Mouse (Mus musculus) liver (tissue): Measurements from ENCODE around the gene Syt2.

Source experiments
- DNase-seq: peaks from one replicate; pipeline ENCODE4 v3.0.0-alpha.2; 2020; ENCODE audit warnings: mixed read lengths

The Syt2 gene

DNA sequence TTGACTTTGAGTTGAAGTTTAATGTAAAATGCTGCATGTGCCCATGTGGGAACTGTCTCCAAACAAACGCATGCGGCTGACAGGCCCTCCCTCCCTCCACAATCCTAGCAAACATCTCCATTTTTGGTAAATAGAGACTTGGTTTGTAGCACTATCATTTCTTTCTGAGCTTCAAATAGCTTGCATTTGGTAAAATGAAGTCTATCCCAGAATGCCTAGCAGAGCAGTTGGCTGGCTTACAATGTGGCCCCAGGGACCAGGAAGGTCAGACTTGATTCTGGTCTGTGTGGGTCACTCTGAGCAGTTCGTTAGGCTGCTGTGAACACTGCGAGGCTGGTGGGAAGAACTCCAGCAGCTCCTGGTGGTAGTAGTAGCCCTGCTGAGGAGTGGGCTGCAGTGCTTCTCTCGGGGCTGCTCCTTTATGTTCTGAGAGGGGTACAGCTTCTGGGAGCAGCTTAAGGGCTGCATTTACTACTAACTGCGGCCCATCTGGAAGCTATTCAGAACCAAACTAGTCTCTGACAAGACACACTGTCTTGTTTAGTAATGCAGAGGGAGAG lies 128.3 kb downstream of the Syt2 start:
- DNase-seq = no peak

DNA sequence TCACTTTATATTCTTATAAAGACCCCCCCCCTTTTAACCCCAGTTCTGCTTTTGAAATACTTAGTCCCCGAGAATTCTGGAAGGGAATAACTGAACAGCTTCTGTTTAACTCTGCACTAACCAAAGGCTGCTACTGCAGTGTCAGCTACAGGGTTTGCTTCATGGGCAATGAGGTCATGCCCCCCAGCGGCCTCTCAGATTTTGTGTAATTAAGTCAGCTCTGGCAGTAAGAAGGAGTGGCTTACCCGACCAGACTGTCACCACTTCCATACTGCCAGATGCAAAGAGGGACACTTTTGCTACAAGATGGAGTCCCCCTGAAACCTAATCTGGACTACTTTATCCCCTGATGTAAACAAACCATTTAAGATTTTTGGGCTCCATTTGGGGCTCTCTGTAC lies 129.2 kb downstream of the Syt2 start:
- no peak for DNase-seq

DNA sequence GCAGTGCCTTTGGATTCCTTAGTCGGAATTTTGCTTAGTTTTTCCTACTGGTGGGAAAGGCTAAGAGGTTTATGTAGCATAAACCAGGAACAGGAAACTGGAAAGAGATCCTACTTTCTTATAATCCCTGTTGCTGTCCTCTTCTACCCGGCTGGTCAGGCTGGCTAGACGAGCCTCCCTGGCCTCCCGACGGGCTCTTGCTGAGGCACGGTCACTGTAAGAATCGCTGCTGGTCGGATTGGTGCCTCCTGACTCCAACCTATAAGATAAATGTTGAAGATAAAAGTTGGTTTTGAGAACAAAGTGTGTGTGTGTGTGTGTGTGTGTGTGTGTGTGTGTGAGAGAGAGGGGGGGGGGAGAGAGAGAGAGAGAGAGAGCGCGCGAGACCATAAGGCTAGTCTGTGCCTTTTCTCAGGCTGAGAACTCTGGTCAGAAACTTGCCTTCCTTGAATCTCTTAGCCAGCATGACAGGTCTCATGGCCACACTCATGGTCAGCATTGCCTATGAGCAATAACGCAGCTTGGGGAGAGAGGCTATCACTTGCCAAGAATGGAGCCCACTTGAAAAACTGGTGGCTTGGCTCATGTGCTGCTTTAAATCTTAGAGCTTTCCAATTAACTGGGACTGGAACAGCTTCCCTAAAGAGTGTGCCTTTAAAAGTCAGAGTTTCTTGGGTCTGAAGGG lies 130.9 kb downstream of the Syt2 start:
- no peak for DNase-seq

DNA sequence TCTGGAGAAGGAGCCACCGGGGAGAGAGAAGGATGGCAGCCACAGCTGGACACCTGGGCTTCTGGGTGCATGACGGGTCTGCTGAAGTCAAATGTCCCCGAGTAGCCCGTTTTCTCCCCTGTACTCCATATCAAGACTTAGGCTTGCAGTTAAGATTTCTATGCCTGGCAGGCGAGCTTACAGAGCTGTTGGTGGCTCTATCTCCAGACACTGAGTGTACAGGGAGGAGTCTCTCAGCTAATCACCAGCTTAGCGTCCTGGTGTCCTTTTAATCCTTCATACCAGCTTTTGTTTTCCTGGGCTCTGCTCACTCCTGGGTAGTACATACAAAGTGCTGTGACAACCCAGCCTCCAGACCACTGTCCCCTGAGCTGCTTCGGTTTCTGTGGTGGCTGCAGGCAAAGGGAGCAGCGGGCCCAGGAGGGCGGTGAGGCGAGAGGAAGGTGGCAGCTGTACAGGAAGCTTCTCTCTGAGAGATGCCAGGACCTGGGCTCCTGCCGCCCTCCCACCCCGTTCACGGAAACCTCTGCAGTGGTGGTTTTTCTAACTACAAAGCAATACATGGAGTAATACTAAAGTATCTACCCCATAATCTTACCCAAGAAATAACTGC lies 131.6 kb downstream of the Syt2 start:
- no peak for DNase-seq

DNA sequence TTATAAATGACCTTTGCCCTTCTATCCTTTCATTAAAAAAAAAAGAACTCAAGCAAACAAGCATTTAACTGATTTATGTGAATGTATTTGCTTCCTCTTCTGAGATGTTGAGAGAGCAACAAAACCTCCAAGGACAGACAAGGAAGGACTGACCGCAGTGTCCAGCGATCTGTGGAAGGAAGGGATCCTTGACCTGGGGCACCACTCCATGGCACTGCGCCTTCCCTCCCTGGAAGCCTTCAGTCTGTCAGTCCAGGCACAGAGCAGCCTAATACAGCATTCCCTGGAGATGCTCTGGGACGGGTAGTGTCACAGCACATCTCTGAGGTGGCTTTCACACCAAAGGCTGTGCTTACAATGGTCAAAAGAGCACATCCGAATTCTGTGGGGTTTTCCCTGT lies 136.3 kb downstream of the Syt2 start:
- no peak for DNase-seq

DNA sequence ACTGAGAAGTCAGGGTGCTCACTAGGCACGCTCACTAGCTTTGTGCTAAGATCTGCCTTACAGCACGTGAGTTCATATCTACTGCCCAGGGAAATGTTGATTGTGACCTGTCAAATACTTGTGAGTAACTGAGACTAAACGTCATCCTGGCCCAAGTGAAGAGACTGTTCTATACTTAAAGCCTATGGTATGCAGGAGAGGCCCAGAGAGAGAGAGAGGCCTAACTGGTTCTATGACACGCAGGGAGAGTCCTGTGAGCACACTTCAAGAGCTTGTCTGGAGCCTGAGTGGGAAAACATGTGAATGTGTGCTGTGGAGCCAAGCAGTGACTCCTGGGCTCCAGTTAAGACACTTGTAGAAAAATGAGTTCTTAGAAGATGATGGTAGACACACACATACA lies 137.5 kb downstream of the Syt2 start:
- DNase-seq = no peak

DNA sequence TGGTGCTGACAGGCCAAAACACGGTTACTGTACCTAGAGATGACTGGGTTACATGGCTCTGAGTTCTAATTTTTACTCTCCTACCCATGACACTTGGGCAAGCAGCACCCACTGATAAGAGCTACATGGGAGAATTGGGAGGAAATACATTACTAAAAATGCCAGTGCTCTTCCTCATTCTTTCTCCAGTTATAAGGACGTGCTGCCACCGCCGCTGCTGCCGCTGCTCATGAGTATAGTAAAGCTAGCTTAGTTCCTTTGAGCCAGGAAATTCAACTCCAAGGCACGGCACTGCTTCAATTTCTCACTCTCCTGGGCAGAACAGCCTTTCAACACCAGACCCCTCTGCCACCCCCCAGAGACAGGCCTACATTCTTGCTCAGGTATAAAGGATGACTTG lies 138.0 kb downstream of the Syt2 start:
- no peak for DNase-seq

GRCm38 (mm10) chr1:134784911-134785310 lies 138.4 kb downstream of the Syt2 start:
- no peak for DNase-seq

- DNase-seq = no peak
These were observed 141.6 kb downstream of the Syt2 start for GRCm38 (mm10) chr1:134788096-134788495.

DNA sequence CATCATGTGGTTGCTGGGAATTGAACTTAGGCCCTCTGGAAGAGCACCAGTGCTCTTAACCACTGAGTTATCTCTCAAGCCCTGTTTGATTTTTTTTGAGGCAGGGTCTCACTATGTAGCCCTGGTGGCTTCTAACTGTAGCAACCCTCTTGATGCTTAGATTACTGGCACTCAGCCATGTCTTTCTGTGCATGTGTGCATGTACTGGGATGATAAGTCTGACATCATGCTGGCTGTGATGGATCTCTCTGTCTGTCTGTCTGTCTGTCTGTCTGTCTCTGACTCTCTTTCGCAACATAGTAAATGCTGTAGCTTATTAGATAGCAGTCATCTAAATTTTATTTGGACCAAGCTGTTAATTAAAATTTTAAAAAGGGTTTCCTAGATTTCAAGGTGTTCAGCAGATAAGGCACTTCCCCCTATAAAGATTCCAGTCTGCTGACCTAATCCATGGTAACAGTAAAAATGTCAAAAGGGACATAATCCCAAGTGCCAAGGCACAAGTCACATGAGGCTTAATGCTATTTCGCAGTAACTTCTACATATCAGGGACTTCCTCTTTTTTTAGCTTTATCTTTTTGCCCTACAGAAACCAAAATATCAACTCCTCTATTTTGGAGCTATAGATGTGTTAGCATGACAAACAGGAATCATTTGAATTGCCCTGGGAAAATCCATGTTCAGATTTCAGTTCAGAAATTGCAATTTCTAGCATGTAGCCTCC lies 144.4 kb downstream of the Syt2 start:
- DNase-seq = no peak

GRCm38 (mm10) chr1:134791456-134791855 lies 145.0 kb downstream of the Syt2 start:
- DNase-seq = no peak

DNA sequence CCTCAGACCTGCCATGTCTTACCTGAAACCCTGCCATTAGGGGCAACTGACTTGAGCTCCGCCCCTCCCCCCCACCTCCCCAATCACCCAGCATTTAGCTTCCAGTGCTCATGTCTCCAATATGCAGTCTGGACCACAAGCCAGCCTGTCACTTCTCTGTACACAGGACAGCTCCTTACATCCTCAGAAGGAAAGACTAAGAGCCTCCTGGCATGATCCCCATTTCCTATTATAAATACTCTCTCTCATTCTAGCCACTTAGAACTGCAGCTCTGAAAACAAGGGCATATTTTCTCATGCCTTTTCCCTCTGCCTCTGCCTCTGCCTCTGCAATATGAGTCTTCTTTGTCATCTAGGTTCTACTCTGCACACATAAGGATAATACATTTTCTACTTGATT lies 149.6 kb downstream of the Syt2 start:
- DNase-seq = no peak

DNA sequence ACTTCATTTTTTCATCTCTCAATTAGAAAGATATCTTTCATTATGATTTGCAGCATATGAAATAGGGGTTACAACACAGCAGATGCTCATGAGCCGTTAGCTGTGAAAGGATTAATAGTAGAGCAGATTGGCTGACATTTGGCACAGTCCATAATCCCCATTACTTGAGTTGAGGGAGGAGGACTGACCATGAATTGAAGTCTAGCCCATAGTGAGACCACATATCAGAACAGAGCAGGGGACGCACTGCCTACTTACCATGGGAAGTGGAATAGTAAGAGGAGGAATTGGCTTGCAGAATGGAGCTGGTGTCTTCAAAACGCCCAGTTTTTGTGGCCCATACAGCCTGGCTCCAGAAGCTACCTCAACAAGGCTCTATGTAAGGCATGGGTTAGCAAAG lies 150.1 kb downstream of the Syt2 start:
- no peak for DNase-seq

GRCm38 (mm10) chr1:134801758-134802157 lies 155.3 kb downstream of the Syt2 start:
- no peak for DNase-seq

- no peak for DNase-seq
These were observed 157.0 kb downstream of the Syt2 start for GRCm38 (mm10) chr1:134803286-134804117.

DNA sequence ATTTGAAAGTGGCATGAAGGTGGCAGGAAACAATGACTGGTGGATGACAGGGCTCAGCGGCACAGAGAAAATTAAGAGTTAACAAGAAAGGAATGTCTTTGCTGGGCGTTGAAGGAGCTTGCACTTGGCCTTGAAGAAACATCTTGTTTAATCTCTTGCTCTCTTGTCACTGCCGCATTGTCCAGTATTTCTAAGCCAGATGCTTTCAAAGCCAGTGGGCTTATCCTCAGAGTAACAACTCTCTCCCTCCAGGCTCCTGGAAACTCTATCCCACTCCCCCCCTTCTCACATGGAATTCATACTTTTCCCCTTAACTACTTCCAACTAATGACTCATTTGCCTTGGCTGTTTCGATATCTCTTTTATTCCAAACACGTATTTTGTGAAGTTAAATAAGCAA lies 157.9 kb downstream of the Syt2 start:
- DNase-seq = no peak

- DNase-seq = no peak
These were observed 159.0 kb downstream of the Syt2 start for GRCm38 (mm10) chr1:134805471-134805870.
